Mouse (Mus musculus) c-Kit-positive CD71-negative TER-119-negative erythroid progenitor cells, embryonic 14.5 days (primary cell): ENCODE results near the gene Eif3a.

Experiments used
- DNase-seq: peaks from one replicate; pipeline ENCODE4 v3.0.0-alpha.2; 2013; ENCODE audit warnings: low read depth

Gene Eif3a

DNA sequence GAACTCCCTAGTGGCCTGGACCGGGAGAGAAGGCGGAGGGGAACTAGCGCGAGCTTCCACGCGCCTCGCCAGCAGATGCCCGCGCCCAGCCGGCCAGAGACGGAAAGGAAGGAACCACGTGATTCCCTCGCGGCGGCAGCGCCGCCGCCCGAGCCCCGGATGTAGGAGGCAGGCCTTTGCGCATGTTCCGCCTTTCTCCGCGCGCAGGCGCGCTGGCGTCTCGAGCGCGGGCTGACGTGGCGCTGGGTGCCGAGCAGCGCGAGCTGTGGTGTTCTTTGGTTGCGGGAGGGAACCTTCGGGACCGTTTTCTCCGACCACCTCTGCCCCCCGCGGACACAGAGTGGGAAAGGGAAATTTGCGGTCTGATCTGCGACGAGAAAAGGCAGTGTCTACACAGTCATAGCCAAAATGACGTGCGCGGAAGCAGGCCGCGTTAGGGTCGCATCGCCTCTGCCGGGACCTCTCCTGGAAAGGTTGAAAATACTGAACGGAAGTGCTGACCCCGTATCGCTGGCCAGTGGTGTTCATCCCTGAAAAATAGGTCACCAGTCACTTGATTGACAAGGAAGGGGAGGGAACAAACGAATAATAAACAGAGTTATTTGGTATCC lies at the start of gene Eif3a:
Gene Eif3a (minus strand): TSS at position 108 of the 611 bp plus-strand sequence.
- peak; percentile 85 for DNase-seq

DNA sequence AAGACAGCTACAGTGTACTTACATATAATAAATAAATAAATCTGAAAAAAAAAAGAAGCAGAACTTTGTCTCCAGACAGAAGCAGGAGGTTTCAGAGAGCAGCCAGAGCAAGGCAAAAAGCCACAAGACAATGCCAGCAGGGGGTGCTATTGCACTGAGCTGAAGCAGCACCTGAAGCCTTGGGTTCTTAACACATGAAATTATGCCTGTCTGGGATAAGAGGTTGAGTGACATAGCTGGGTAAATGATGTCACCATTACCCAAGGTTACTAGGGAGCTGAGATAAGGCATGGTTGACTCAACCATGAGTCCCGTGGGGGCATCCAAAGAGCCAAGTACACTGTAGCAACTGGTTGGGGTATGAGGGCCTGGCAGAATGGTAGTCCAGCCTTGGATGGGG lies 47.3 kb upstream of the Eif3a start:
- peak; percentile 68 for DNase-seq

- DNase-seq, result no peak
Measured at GRCm38 (mm10) chr19:60818677-60819076, 28.2 kb upstream of the Eif3a start.

DNA sequence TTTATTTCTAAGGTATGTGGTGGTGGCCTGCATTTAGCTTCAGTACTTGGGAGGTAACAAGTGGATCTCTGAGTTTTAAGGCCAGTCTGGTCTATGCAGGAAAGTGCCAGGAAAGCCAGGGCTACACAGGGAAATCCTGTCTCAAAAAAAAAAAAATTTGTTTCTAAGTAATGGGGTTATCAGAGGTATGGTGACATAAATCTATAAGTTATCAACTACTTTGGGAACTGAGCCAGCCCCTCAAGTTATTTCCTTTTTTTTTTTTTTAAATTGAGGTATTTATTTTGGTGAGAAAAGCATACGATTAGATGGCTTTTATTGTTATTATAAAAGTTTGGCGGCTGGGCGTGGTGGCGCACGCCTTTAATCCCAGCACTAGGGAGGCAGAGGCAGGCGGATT lies 22.7 kb upstream of the Eif3a start:
- DNase-seq, result no peak

DNA sequence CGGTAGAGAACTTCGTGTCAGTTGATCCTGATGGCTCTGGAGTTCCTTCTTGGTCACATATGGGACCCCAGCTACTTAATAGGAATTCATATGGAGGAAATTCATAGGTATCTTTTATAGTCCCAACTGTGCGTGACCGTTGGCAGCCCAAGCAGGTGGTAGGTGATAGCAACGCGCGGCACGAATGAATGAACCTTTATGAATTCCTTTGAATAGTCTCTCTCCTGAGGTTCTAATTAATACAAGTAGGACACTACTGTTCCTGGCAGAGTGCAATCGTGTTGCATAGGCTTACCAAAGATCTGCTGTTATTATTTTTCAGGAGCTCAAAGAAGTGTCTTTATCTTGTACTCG lies 21.6 kb upstream of the Eif3a start:
- DNase-seq, result no peak

GRCm38 (mm10) chr19:60811098-60812035 lies 20.9 kb upstream of the Eif3a start, which contains the start of gene Fam45a:
TSS of gene Fam45a (plus strand) at chr19:60811585.
- peak; percentile 81 for DNase-seq

DNA sequence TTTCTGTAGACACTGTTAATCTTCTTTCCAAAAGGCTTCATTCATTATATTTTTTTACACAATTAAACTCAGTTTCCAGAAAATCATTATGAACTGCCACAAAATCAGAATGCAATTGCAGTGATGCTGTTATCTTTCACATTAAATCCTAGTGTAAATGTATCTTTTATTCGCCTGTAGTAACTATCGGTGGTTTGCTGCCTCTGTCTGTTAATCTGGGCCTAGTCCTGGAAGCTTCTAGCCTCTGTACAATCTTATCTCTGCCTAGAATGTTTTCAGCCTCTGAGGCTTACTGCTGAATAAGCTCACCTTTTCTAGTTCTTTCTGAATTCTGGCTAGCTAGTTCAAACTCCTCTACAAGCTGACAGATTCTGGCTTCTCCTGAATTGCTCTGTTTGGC lies 19.5 kb upstream of the Eif3a start:
- no peak for DNase-seq

DNA sequence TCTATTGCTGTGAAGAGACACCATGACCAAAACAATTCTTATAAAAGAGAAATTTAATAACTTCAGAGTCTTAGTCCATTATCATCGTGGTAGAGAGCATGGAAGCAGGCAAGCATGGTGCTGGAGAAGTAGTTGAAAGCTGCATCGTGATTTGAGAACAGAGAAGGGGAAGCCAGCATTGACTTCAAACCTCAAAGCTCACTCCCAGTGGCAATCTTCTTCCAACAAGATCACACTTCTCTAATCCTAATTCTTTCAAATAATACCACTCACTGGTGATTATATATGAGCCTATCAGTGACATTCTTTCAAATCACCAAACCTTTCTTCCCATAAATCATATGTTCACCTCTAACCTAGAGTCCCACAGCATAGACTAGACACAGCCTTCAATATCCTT lies 14.4 kb upstream of the Eif3a start:
- no peak for DNase-seq

GRCm38 (mm10) chr19:60799867-60800569 lies 9.6 kb upstream of the Eif3a start:
- no peak for DNase-seq

DNA sequence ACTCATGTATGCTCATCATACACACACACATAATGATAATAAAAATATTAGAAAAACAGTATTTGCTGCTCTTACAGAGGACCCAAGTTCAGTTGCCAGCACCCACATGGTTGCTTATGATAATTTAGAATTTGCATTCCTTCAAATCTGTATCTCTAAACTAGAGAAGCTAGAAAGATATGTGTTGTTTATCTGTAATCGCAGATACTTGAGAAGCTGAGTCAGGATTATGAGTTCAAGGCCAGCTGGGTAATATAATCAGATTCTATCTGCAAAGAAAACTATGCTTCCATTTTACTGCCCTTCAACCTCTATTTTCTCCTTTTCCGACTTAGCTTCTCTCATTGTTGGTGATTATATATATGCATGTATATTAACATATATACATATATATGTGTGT lies 7.0 kb upstream of the Eif3a start:
- no peak for DNase-seq

GRCm38 (mm10) chr19:60795244-60795643 lies 4.8 kb upstream of the Eif3a start:
- no peak for DNase-seq

- no peak for DNase-seq
Measured at GRCm38 (mm10) chr19:60793170-60793707, 2.8 kb upstream of the Eif3a start.

- DNase-seq, result no peak
Measured at GRCm38 (mm10) chr19:60791164-60791563, 706 bp upstream of the Eif3a start.

DNA sequence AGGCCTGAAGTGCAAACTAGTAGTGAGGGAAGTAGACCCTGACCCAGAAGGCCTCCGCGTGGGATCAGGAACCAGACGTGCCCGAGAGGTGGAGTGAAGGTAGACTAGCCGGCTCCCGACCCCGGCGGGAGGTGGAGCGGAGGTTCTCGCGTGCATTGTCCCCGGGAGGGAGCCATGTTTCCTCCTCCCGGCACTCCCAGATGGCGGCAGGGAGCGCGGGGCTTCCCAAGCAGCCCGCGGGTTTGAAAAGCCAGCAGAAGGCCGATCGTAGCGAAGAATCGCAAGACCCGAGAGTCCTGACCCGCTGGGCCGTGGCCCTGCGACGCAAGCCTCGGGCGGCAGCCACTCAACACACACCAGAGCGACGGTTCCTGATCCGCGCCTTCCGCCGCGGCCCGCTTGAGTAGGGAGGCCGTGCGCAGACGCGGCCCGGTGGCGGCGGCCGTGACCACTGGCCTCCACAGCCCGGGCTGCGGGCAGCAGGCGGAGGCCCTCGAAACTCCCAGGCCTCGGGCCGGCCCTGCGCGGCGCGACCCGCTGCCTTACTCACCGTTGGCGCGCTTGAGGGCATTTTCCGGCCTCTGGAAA lies 445 bp downstream of the Eif3a start:
- no peak for DNase-seq

DNA sequence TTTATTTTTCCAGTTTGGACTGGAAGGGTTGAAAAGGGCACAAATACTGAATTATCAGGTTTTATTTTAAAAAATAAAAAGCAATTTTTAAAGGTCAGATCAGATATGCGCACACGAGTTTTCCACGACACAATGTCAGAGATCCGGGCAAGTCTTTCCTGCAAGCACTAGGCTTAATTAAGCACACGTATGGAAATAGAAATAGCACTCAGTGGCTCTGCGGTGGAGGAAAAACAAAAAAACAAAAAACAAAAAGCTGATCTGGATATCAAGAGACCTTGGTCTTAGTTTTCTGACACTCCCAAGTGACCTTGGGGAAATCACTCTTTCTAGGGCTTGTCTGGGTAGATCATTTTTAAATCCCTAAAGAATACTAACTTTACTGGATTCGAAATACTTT lies 1.0 kb downstream of the Eif3a start:
- no peak for DNase-seq

DNA sequence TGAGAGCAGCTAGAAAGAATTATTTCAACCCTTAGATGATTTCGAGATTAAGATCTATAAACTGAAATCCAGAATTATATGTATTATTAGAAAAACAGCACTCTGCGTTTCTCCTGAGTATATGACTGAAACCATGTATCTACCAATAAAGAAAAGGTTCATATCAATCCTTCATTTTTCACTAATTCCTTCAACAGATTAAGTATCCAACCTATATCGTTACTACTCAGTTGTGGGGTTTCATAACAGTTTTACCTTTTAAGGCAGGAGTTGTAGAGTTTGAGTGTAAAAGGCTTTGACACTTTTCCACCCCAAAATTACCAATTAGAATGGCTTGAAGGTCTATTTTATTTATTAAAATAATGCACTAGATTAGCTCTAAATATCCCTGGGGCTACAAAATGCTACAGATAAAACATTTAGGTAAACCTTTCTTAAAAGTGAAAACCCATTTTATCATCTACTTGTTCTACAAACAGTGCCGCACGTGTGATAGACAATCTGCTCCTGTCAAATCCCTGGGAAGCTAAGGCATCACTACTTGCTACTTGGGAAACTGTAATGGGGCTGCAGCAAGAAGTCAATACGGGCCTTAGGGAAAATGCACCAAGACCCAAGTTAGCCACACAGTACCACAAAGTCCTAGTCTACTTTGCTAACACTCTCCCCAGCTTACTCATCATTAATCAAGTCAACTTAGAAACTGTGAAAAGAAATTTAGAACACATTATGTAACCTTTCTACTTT lies 2.1 kb downstream of the Eif3a start:
- DNase-seq, result no peak

DNA sequence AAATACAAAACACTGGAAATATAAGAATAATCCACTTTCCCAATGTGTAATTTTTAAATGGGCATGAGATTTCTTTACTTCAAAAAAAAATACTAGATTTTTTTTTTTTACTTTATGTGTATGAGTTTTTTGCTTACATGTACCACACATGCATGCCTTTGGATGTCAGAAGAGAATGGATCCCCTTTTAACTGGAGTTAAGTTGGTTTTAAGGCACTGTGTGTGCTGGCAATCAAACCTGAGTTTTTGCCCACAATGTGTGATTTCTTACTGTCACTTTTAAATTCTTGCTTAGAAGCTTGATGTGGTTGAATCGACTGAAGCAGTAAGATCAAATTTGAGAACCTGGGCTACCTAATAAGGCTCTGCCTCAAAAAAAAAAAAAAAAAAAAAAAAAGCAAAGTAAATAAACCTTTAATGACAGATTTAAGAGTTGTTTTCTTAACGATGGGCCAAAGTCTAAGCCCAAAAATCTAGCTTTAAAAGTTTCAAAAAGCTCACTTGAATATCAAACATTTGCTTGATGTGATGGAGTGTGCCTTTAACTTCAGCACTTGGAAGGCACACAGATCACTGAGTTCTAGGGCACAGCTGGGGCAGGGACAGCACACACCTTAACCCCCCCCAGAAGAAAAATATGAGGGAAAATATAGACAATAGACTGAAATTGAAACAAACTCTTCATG lies 2.9 kb downstream of the Eif3a start:
- no peak for DNase-seq

DNA sequence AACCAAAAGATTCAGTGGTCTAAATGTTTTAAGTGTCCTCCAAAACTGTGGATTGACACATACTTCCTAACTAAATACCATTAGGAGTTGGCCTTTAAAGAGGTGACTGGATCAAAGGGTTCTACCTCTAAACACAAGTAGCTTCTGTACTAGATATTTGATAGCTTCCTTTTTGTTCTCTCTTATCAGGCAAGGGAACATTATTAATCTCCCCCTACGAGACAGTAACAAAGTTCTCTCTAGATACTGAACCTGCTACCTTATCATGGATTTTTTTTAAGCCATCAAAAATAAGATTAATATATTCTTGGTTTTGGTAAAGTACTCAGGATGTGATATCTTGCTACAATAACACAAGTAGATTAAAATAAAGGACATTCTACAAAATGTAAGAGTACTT lies 5.7 kb downstream of the Eif3a start:
- DNase-seq, result no peak

- DNase-seq, result no peak
Measured at GRCm38 (mm10) chr19:60782034-60782433, 8.4 kb downstream of the Eif3a start.

GRCm38 (mm10) chr19:60773366-60773765 lies 17.1 kb downstream of the Eif3a start:
- DNase-seq, result no peak
